Mouse (Mus musculus): Measurements from ENCODE around the gene Sec16b.

GRCm38 (mm10) chr1:157575316-157575715 lies 68.8 kb downstream of the Sec16b start:
- TF ChIP-seq CTCF (IDR thresholded peaks at IDR 0.05; ENCODE audit: control insufficient read depth, insufficient read depth, insufficient replicate concordance, low read depth, low read length): no peak
- no peak for TF ChIP-seq POLR2A (IDR thresholded peaks at IDR 0.05; ENCODE audit: control insufficient read depth, low read depth, low read length)
